Mouse (Mus musculus) cerebellum, adult 11 months (tissue): ENCODE results near the gene St6galnac4.

ENCODE experiments used
- DNase-seq: peaks from one replicate; pipeline ENCODE4 v3.0.0; 2022

St6galnac4 gene

GRCm38 (mm10) chr2:32604631-32605030 is 17.7 kb downstream of the St6galnac4 start:
- no peak for DNase-seq

- peak; percentile 86 for DNase-seq
Measured at GRCm38 (mm10) chr2:32606161-32607142, 19.6 kb downstream of the St6galnac4 start.

GRCm38 (mm10) chr2:32607262-32607947 is 20.5 kb downstream of the St6galnac4 start:
- DNase-seq: no peak

GRCm38 (mm10) chr2:32608141-32608777 is 21.4 kb downstream of the St6galnac4 start:
- DNase-seq: no peak

- DNase-seq: no peak
Measured at GRCm38 (mm10) chr2:32608778-32609435, 22.0 kb downstream of the St6galnac4 start.

GRCm38 (mm10) chr2:32610610-32611229 is 23.8 kb downstream of the St6galnac4 start:
- DNase-seq: no peak

- DNase-seq: no peak
Measured at GRCm38 (mm10) chr2:32612274-32612673, 25.4 kb downstream of the St6galnac4 start.

- DNase-seq: no peak
Measured at GRCm38 (mm10) chr2:32617109-32617508, 30.2 kb downstream of the St6galnac4 start.

- DNase-seq: no peak
Measured at GRCm38 (mm10) chr2:32617601-32618000, 30.7 kb downstream of the St6galnac4 start.

- no peak for DNase-seq
Measured at GRCm38 (mm10) chr2:32618051-32618450, 31.2 kb downstream of the St6galnac4 start.

GRCm38 (mm10) chr2:32620682-32621516 is 34.0 kb downstream of the St6galnac4 start:
- DNase-seq: peak; percentile 6

- DNase-seq: peak; percentile 10
Measured at GRCm38 (mm10) chr2:32621517-32621859, 34.6 kb downstream of the St6galnac4 start, which contains the start of gene Ak1. TSS of gene Ak1 (plus strand) at chr2:32621758.

GRCm38 (mm10) chr2:32624111-32624748 is 37.3 kb downstream of the St6galnac4 start:
- no peak for DNase-seq

- peak; percentile 85 for DNase-seq
Measured at GRCm38 (mm10) chr2:32625212-32625872, 38.4 kb downstream of the St6galnac4 start.

GRCm38 (mm10) chr2:32625873-32626694 is 39.2 kb downstream of the St6galnac4 start:
- DNase-seq: peak; percentile 76

GRCm38 (mm10) chr2:32627266-32628043 is 40.6 kb downstream of the St6galnac4 start:
- DNase-seq: no peak

- DNase-seq: no peak
Measured at GRCm38 (mm10) chr2:32628044-32628550, 41.2 kb downstream of the St6galnac4 start.

GRCm38 (mm10) chr2:32628729-32629128 is 41.8 kb downstream of the St6galnac4 start:
- peak; percentile 63 for DNase-seq
